Mouse (Mus musculus) lung, postnatal 0 days (tissue): ENCODE results near the gene Rai1. TPM values are rescaled to one million over a fixed set of nuclear protein-coding genes. Genes with fewer than 3 reads are reported as not detected.

Experiments used
- ATAC-seq: fragments of 200-750 bp; cut with Nextera tagmentation; 2 replicates; pipeline ENCODE4 v1.8.0; 2017; ENCODE audit warnings: moderate library complexity
- DNase-seq: peaks from one replicate; pipeline ENCODE4 v3.0.0-alpha.2; 2016; ENCODE audit warnings: low spot score
- H3K27ac ChIP-seq: fragments of 300-500 bp; sonication (generic); 2 replicates; pipeline ENCODE4 v1.5.1; 2014; ENCODE audit warnings: antibody characterized with exemption, mild to moderate bottlenecking, low read length, mixed read lengths
- H3K27me3 ChIP-seq: fragments of 300-500 bp; sonication (generic); replicated peaks from 2 replicates; pipeline ENCODE4 v1.6.1; 2014; ENCODE audit warnings: low read length, mixed read lengths; ENCODE audit not compliant: insufficient read depth
- H3K36me3 ChIP-seq: fragments of 300-500 bp; sonication (generic); 2 replicates; pipeline ENCODE4 v1.6.1; 2014; ENCODE audit warnings: low read length, mixed read lengths; ENCODE audit not compliant: insufficient read depth
- H3K4me1 ChIP-seq: fragments of 300-500 bp; sonication (generic); 2 replicates; pipeline ENCODE4 v1.6.1; 2014; ENCODE audit warnings: antibody characterized with exemption, low read depth, low read length, mixed read lengths; ENCODE audit not compliant: insufficient read depth
- H3K4me2 ChIP-seq: fragments of 300-500 bp; sonication (generic); replicated peaks from 2 replicates; pipeline ENCODE4 v1.6.1; 2014; ENCODE audit warnings: low read depth, mild to moderate bottlenecking, low read length, moderate library complexity, mixed read lengths
- H3K4me3 ChIP-seq: fragments of 300-500 bp; sonication (generic); 2 replicates; pipeline ENCODE4 v1.5.1; 2014; ENCODE audit warnings: low read depth, low read length
- H3K9ac ChIP-seq: fragments of 300-500 bp; sonication (generic); replicated peaks from 2 replicates; pipeline ENCODE4 v1.6.1; 2014; ENCODE audit warnings: low read depth, mild to moderate bottlenecking
- H3K9me3 ChIP-seq: fragments of 300-500 bp; sonication (generic); 2 replicates; pipeline ENCODE4 v1.6.1; 2016; ENCODE audit warnings: low read length, mixed read lengths
- CTCF ChIP-seq: IDR thresholded peaks from 2 replicates; pipeline ENCODE4 v1.5.1; 2016; ENCODE audit warnings: antibody characterized with exemption, mild to moderate bottlenecking
- EP300 ChIP-seq: IDR thresholded peaks from 2 replicates; pipeline ENCODE4 v1.6.1; 2016; ENCODE audit warnings: antibody characterized with exemption, mild to moderate bottlenecking, control low read depth
- WGBS: fragments of 180-500 bp; shearing (Covaris S2); extraction: QIAGEN DNeasy Blood & Tissue Kit; methylation state at CpG from one replicate; pipeline ENCODE4 v1.1.7; 2014; 5-methylcytosine and 5-hydroxymethylcytosine counted together
- polyA plus RNA-seq: library from polyadenylated mRNA; unstranded; fragments of >200 nt; fragmentation: Nextera tagmentation; extraction: Ambion mirVana; gene quantifications from 2 replicates; pipeline ENCODE4 v1.2.1, GENCODE M21; 2015

The Rai1 gene
- polyA plus RNA-seq, 1 experiment from 2014 or later: 16.2 TPM

DNA sequence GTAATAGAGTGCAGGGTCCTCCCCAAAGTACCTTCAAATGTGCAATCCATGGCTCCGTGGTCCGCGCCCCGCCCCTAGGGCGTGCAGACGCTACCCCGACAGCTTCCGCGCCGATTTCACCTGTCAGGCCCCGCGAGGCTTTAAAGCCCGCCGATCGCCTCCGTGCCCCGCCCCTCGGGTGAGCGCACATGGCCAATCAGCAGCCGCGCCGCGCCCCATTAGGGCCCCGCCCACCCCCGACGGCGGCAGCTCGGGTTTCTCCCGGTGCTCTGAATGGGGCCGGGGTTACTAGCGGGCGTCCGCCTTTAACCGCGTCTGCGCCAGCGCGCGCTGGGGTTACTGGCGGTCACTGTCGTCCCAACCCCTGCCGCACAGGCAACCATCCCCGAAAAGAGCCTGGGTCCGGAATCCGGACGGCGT lies 105.5 kb downstream of the Rai1 start:
- WGBS: under 1% methylated on average over 37 of the region's 47 CpGs
- Histone ChIP-seq H3K4me1 (peaks cover 32% of the 10 kb centered on the region), H3K36me3 (no peaks in the 10 kb centered on the region), H3K4me3 (peak overlapping the region; percentile 36), H3K4me2 (peak overlapping the region; percentile 69), H3K27me3 (no peaks in the 10 kb centered on the region), H3K9me3 (no peaks in the 10 kb centered on the region), H3K27ac (peak overlapping the region; percentile 76), H3K9ac (peak overlapping the region; percentile 24)
- peak; percentile 96 for DNase-seq
- TF ChIP-seq EP300 (no peak), CTCF (no peak)
- peak; percentile 93 for ATAC-seq

DNA sequence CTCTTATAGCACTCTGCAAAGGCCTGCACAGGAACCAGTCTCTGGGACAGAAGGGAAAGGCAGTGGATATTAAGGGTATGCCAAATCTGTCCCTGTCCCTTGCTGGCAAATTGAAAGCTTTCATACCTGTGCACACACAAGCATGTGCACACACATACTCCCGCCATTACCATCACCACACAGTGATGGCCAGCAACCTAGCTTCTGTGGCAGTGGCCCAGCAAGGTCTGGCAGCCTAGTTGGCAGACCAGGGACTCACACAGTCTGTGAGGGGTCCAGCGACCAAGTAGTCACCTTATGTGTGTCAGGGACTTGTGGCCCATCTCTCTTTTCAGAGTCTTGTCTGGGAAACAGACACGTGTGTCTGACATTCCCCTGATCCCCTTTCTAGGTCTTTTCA lies 106.3 kb downstream of the Rai1 start:
- TF ChIP-seq CTCF (no peak), EP300 (no peak)
- Histone ChIP-seq H3K4me1 (peaks cover 32% of the 10 kb centered on the region), H3K27me3 (no peaks in the 10 kb centered on the region), H3K36me3 (no peaks in the 10 kb centered on the region), H3K9me3 (no peaks in the 10 kb centered on the region), H3K27ac (peak overlapping the region; percentile 76; the same call in 1 of the 2 replicates), H3K4me3 (no peak overlapping the region), H3K4me2 (peak overlapping the region; percentile 69), H3K9ac (no peak overlapping the region)
- ATAC-seq: no peak
- no peak for DNase-seq
- 56% methylated on average over 3 of the region's 3 CpGs for WGBS

DNA sequence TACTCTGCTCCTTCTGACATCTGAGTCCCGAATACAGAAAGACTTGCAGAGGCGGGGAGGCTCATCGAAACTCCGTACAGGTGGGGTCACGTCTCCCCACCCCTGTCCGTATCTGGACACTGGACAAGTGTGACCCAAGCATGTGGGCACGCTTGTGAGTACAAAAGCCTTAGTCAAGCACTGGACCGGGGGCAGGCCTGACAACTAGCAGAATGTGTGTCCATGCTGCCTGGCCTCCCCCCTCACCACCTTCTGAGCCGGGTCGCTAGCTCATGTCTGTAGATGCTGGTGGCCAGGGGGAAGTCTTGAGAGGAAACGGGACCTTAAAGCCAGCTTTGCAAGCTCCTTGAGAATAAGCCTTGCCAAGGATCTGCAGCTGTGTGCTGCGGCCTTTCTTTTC lies 106.9 kb downstream of the Rai1 start:
- ATAC-seq: no peak
- Histone ChIP-seq H3K9me3 (no peaks in the 10 kb centered on the region), H3K27ac (peak overlapping the region; percentile 75; the same call in 1 of the 2 replicates), H3K4me1 (peaks cover 32% of the 10 kb centered on the region), H3K4me3 (no peak overlapping the region), H3K9ac (no peak overlapping the region), H3K4me2 (no peak overlapping the region), H3K27me3 (no peaks in the 10 kb centered on the region), H3K36me3 (no peaks in the 10 kb centered on the region)
- no peak for TF ChIP-seq EP300
- no peak for TF ChIP-seq CTCF
- WGBS: 47% methylated on average over 12 of the region's 12 CpGs
- no peak for DNase-seq

DNA sequence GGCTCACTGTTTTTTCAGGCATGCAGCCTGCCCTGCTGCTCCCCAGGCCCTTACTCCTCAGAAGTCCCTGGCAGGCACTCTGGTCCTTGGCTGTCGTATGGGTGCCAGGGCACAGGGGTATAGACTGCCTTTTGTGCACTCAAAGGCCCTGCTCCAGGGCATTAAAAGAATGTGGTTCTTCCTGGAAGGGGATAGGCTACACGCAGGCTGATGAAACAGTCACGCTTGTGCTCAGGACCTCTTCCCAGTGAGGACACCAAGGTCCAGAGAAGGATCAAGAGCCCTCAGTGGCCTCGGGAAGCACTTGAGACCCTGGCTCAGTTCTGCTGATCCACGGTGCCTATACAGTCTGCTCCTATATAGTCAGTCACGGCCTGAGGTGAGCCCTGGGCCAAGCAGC lies 108.5 kb downstream of the Rai1 start:
- H3K9ac ChIP-seq: no peak overlapping the region
- H3K27ac ChIP-seq: peak overlapping the region; percentile 75
- 45% methylated on average over 6 of the region's 6 CpGs for WGBS
- TF ChIP-seq EP300: peak; percentile 69
- no peak for TF ChIP-seq CTCF
- H3K27me3 ChIP-seq: no peaks in the 10 kb centered on the region
- DNase-seq: peak; percentile 77
- no peak overlapping the region for H3K4me3 ChIP-seq
- ATAC-seq: peak; percentile 63
- no peaks in the 10 kb centered on the region for H3K9me3 ChIP-seq
- H3K36me3 ChIP-seq: no peaks in the 10 kb centered on the region
- peaks cover 39% of the 10 kb centered on the region for H3K4me1 ChIP-seq
- H3K4me2 ChIP-seq: no peak overlapping the region

DNA sequence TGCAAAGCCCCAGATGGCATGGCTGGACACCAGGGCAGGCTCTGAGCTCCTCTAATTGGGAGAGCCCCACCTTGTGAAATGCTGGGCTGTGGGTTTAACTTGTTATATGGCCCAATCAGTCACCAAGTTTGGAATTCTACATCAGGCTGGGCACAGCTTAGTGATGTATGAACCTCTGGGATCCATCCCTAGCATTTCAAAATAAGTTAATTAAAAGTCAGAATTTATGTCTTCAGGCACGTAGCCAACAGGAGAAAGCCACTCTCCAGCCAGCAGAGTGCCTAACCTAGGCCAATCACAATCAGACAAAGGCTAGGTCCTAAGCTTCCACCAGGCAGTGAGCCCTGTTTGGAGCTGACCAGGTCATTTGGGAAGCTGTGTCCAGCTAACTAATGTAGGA lies 111.9 kb downstream of the Rai1 start:
- 71% methylated on average over 1 of the region's 1 CpGs for WGBS
- H3K4me2 ChIP-seq: no peak overlapping the region
- H3K27me3 ChIP-seq: no peaks in the 10 kb centered on the region
- no peak overlapping the region for H3K4me3 ChIP-seq
- ATAC-seq (no peak), DNase-seq (no peak)
- H3K4me1 ChIP-seq: peaks cover 25% of the 10 kb centered on the region; the same call in 1 of the 2 replicates
- no peaks in the 10 kb centered on the region for H3K36me3 ChIP-seq
- no peak for TF ChIP-seq CTCF
- TF ChIP-seq EP300: no peak
- no peaks in the 10 kb centered on the region for H3K9me3 ChIP-seq
- H3K27ac ChIP-seq: no peak overlapping the region
- no peak overlapping the region for H3K9ac ChIP-seq

DNA sequence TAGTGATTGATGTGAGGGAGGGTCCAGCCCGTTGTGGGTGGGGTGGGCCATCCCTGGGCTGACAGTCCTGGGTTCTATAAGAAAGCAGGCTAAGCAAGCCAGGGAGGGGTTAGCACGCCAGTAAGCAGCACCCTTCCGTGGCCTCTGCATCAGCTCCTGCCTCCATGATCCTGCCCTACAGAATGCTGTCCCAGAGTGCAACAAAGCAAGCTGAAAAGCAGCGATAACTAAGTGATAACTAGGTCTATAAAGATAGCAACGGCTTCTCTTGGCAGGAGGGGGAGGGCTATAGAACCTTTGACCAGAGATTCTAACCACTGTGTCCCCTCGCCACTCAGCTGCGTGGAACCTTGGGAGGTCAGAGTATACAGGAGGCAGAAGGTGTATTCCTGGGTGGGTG lies 112.7 kb downstream of the Rai1 start:
- Histone ChIP-seq H3K4me1 (peaks cover 23% of the 10 kb centered on the region; the same call in 1 of the 2 replicates), H3K9ac (no peak overlapping the region), H3K27me3 (no peaks in the 10 kb centered on the region), H3K36me3 (no peaks in the 10 kb centered on the region), H3K4me3 (no peak overlapping the region), H3K9me3 (no peaks in the 10 kb centered on the region), H3K4me2 (no peak overlapping the region), H3K27ac (no peak overlapping the region)
- 83% methylated on average over 7 of the region's 7 CpGs for whole genome bisulfite sequencing
- TF ChIP-seq CTCF: no peak
- no peak for TF ChIP-seq EP300
- ATAC-seq: no peak
- no peak for DNase-seq

DNA sequence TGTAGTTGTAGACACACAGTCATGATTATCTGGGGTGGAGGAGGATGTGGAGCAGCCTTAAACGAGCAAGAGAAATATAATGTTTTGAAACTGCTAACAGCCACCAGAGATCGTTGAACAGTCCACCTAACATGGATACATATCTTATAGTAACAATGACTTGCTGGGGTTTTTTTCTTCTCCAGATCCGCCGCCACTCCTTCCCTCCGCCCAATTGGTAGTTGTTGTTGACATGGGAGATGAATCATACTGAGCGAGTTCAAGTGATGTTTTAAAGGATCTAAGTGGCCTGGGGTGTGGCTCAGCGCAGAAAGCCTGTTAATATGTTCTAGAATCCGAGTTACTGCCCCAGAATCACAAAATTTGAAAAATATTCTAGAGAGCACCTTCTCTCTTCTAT lies 114.8 kb downstream of the Rai1 start:
- H3K27ac ChIP-seq: peak overlapping the region; percentile 91
- peak overlapping the region; percentile 71 for H3K4me2 ChIP-seq
- 11% methylated on average over 8 of the region's 8 CpGs for WGBS
- peak overlapping the region; percentile 76 for H3K9ac ChIP-seq
- DNase-seq (peak; percentile 91), ATAC-seq (peak; percentile 58)
- no peaks in the 10 kb centered on the region for H3K36me3 ChIP-seq
- no peaks in the 10 kb centered on the region for H3K27me3 ChIP-seq
- peaks cover 25% of the 10 kb centered on the region; the same call in 1 of the 2 replicates for H3K4me1 ChIP-seq
- no peaks in the 10 kb centered on the region for H3K9me3 ChIP-seq
- peak; percentile 70 for TF ChIP-seq EP300
- TF ChIP-seq CTCF: no peak
- peak overlapping the region; percentile 65 for H3K4me3 ChIP-seq
